Mouse (Mus musculus): ENCODE measurements around the gene Slc25a21.

- TF ChIP-seq CTCF (IDR thresholded peaks at IDR 0.05; ENCODE audit: control insufficient read depth, insufficient read depth, low read length) (no peak), POLR2A (IDR thresholded peaks at IDR 0.05; ENCODE audit: borderline replicate concordance, control insufficient read depth, low read depth, low read length) (no peak)
These were observed 292.1 kb downstream of the Slc25a21 start for GRCm38 (mm10) chr12:56905222-56905621.

Data from bone marrow, adult 2 months (tissue).